Mouse (Mus musculus) megakaryocyte, embryonic 14.5 days (primary cell): ENCODE results near the gene Kifc3. TPM values are rescaled to one million over a fixed set of nuclear protein-coding genes. Genes with fewer than 3 reads are reported as not detected.

Experiments used
- H3K27me3 ChIP-seq: replicated peaks from 2 replicates; pipeline ENCODE3; 2012; ENCODE audit warnings: inconsistent platforms
- H3K36me3 ChIP-seq: replicated peaks from 2 replicates; pipeline ENCODE3; 2012; ENCODE audit warnings: low read length, inconsistent platforms, mixed read lengths
- H3K4me1 ChIP-seq: 2 replicates; pipeline ENCODE4 v1.6.1; 2012; ENCODE audit warnings: inconsistent platforms
- H3K4me3 ChIP-seq: replicated peaks from 2 replicates; pipeline ENCODE3; 2012; ENCODE audit warnings: moderate library complexity, mild to moderate bottlenecking, inconsistent platforms
- H3K9me3 ChIP-seq: 2 replicates; pipeline ENCODE4 v1.6.1; 2012; ENCODE audit warnings: inconsistent platforms
- FLI1 ChIP-seq: IDR thresholded peaks from 2 replicates; pipeline ENCODE4 v1.6.1; 2012; ENCODE audit warnings: low read length, inconsistent platforms, mixed read lengths
- GATA1 ChIP-seq: IDR thresholded peaks from 3 replicates; pipeline ENCODE4 v1.6.1; 2012; ENCODE audit warnings: mixed read lengths, low read length, inconsistent platforms, borderline replicate concordance
- polyA plus RNA-seq: library from polyadenylated mRNA; stranded (reverse); fragments of >175 nt; gene quantifications from 2 replicates; pipeline ENCODE4 v1.2.3, GENCODE M21; 2012; ENCODE audit warnings: low replicate concordance; ENCODE audit not compliant: insufficient read depth

The Kifc3 gene
- polyA plus RNA-seq, 1 experiment = 53.9 TPM

DNA sequence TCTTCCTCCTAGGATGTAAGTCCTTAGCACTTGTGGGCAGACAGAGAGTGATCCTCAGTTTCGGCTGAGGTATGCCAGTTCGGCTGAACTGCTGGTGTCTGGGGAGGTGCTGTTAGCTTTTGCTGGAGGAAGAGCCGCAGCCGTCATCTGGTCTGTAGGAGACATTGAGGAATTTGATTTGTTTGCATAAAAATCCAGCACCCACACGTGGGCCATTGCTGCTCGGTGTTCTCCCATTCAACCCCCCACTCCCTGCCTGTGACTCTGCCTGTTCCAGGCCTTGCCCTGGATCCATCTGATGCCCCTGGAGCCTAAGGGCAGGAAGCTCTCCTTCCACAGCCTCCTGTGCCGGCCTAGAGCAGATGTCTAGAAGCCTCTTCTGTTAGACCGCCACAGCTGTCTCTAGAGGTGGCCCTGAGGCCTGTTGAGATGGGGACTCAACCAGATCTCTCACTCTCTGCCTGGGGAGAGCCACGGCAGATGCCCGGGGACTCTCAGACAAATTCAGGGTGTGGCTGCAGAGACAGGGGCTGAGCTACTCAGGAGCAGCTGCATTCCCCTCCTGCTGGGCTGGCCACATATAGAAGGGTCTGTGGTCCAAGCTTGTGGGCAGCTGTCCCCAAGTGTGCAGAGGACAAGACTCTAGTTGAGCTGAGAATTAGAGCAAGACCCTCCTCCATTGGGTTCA, 117.7 kb downstream of the Kifc3 start:
- Histone ChIP-seq H3K4me1 (peaks cover 63% of the 10 kb centered on the region), H3K27me3 (no peaks in the 10 kb centered on the region), H3K9me3 (no peaks in the 10 kb centered on the region), H3K36me3 (peaks cover 72% of the 10 kb centered on the region), H3K4me3 (no peak overlapping the region)
- no peak for TF ChIP-seq FLI1
- no peak for TF ChIP-seq GATA1

DNA sequence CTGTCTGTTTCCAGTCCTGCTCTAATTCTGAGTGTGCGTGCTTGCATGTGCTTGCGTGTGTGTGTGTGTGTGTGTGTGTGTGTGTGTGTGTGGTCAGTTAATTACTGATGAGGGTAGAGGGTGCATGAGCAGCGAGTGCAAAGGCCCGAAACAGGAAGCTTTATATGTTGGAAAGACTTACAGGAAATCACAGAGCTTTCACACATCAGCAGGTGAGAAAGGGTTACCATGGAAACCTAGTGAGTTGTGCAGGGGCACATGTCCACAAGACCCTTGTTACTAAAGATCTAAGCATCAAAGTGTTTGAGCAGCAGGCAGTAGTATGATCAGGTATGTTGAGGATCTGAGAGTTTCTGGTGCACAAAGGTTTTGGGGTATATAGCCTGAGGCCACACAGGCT, 118.4 kb downstream of the Kifc3 start:
- Histone ChIP-seq H3K27me3 (no peaks in the 10 kb centered on the region), H3K4me1 (peaks cover 67% of the 10 kb centered on the region), H3K4me3 (no peak overlapping the region), H3K36me3 (peaks cover 66% of the 10 kb centered on the region), H3K9me3 (no peaks in the 10 kb centered on the region)
- TF ChIP-seq GATA1 (no peak), FLI1 (no peak)

DNA sequence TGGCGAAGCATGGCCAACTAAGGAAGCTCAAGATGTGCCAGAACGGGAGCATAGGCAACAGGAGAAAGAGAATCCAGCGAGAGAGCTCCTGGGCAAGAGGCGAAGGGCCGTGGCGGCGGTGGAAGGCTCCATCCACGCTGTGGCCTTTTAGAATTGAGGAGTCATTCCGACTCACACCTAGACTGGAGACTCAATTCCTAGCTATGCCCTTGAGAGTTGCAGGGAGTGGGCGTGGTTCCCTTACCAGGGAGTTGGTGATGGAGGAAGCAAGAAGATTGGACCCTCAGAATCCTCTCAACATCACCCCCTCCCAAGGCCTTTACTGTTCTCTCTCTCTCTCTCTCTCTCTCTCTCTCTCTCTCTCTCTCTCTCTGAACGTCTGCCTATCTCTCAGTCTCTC, 121.0 kb downstream of the Kifc3 start:
- H3K4me3 ChIP-seq = peak overlapping the region; percentile 98
- TF ChIP-seq GATA1 (no peak), FLI1 (no peak)
- peaks cover 40% of the 10 kb centered on the region for H3K36me3 ChIP-seq
- H3K9me3 ChIP-seq = no peaks in the 10 kb centered on the region
- H3K27me3 ChIP-seq = no peaks in the 10 kb centered on the region
- H3K4me1 ChIP-seq = peaks cover 69% of the 10 kb centered on the region

DNA sequence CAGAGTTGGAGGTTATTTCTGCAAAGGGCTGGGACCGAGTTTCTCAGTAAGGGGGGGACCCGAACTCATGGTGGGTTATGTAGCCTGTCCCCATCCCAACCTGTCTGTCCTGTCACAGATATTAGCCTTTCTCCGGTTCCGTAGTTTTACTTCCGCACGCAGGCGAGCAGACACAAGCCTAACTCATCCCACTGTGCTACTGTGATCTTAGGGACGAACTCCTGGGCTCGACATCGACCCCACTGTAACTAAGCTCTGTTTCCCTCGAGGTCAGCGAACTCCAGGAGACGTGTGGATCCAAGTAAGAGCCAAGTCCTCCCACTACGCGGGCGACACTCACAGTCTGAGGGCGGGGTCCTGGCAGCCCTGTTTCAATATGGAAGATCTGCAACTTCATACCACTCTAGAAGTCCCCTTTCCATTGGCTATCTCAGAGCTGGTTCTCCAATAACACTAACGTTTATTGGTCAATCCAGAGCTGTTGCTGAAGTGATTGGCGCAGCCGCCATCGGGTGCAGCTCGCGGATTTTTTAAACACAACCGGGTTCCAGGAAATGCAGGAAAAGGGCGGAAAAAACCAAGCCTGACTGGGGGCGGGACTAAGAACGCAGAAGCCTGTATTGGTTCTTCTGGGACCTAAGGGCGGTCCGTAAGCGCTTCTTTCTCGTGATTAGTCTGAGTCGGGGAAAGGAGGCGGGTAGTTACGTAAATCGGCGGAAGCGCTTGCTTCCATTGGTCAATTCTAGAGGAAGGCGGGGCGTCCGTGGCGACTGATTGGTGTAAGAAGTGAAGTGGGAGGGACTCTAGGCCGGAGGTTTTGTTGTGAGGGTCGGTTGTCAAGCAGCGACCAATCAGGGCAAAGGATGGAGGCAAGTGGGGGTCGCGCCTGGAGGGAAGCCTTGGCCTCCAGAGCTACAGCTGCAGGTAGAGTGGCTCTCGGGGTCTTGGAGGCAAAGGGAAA, 122.0 kb downstream of the Kifc3 start, which contains the start of gene Katnb1:
TSS of gene Katnb1 (plus strand) at position 806 of the 961 bp plus-strand sequence.
- TF ChIP-seq GATA1 (no peak), FLI1 (no peak)
- peaks cover 33% of the 10 kb centered on the region for H3K36me3 ChIP-seq
- peaks cover 2% of the 10 kb centered on the region for H3K27me3 ChIP-seq
- peak within 1 kb of the TSS; percentile 98 for H3K4me3 ChIP-seq
- no peaks in the 10 kb centered on the region for H3K9me3 ChIP-seq
- peaks cover 62% of the 10 kb centered on the region for H3K4me1 ChIP-seq

DNA sequence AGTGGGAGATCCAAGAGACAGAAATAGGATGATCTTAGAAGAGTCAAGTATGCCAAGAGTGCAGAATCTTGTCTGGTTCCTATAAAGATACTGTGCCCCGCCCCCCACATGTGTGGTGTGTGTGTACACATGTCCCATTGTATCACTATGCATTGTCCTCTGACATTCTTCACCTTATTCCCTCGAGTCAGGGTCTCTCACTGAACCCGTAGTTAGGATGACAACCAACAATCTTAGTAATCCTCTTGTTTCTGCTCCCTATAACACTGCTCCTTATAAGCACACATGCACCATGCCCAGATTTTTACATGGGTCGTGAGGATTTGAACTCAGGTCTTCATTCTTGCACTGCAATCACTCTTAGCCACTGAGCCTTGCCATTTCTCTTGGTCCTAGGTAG, 123.3 kb downstream of the Kifc3 start:
- Histone ChIP-seq H3K36me3 (peaks cover 19% of the 10 kb centered on the region), H3K4me1 (peaks cover 48% of the 10 kb centered on the region), H3K27me3 (peaks cover 2% of the 10 kb centered on the region), H3K9me3 (no peaks in the 10 kb centered on the region), H3K4me3 (no peak overlapping the region)
- TF ChIP-seq GATA1 (no peak), FLI1 (no peak)

DNA sequence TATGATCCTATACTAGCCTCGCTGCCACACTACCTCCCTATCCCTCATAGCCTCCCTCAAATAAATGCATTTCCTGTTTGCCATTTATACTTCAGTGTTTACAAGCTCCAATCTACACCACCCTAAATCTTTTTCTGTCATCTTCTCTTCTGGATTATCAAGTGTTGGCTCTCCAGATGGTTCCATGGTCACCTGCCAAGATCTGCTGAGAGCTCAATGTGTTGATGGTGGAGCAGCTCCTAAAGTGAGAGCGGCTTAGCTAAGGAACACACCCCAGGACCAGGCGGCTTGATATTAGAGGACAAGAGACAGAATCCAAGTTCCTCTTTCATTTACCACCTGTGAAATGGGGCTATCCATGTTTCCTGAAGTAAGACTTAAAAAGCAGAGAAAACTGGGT, 124.6 kb downstream of the Kifc3 start:
- H3K9me3 ChIP-seq = no peaks in the 10 kb centered on the region
- peaks cover 2% of the 10 kb centered on the region for H3K27me3 ChIP-seq
- H3K4me1 ChIP-seq = peaks cover 53% of the 10 kb centered on the region
- no peak for TF ChIP-seq GATA1
- no peak for TF ChIP-seq FLI1
- H3K4me3 ChIP-seq = no peak overlapping the region
- peaks cover 8% of the 10 kb centered on the region for H3K36me3 ChIP-seq

DNA sequence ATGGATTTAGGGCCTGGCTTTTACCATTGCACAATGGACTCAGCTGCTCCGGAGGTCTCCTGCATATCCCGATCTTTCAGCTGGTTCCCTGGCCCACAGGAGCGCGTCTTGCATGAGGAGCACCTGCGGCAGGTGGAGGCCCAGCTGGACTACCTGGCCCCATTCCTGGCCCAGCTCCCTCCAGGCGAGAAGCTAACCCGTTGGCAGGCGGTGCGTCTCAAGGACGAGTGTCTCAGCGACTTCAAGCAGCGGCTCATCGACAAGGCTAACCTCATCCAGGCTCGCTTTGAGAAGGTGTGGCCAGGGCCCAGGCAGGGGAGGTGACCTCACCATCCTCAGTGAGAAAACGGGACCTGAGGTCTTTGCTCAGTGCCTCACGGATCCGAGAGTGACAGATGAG, 126.5 kb downstream of the Kifc3 start:
- no peak for TF ChIP-seq GATA1
- Histone ChIP-seq H3K36me3 (no peaks in the 10 kb centered on the region), H3K27me3 (peaks cover 2% of the 10 kb centered on the region), H3K4me3 (no peak overlapping the region), H3K4me1 (peaks cover 54% of the 10 kb centered on the region), H3K9me3 (no peaks in the 10 kb centered on the region)

DNA sequence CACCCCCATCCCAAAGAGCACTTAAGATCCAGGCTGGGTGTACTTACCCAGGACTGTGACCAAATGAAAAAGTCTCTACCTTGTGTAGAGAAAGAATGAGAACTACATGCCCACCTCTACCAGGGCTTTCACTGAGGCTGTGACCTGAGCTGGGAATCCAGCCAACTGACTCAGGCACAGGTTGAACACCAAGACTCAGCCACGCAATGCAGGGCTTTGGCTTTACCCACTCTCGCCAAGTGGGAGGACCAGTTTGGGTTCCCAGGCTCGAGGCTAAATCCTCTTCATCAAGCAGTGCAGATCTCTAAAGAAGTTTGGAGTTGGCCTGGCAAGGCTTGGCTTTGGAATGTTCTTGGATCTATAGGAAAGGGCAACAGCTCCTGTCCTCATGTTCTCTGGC, 127.1 kb downstream of the Kifc3 start:
- H3K4me1 ChIP-seq = peaks cover 60% of the 10 kb centered on the region

DNA sequence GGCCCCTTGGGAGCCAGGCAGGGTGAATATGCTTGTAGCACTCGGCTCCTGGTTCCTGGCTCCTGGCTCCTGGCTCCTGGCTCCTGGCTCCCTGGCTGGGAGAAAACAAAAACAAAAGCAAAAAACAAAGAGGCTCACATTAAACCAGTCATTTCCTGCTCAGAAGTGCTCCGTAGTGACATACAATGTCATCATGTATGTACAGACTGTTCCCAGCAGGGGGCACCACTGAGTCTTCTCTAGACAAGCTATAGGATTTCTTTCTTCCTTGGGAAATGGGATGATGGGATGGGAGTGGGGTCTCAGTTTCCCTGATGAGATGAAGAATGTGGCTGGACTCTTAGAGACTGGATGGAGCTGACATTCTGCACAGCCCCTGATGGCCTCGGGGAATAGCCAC, 135.0 kb downstream of the Kifc3 start:
- H3K27me3 ChIP-seq = no peaks in the 10 kb centered on the region
- no peaks in the 10 kb centered on the region for H3K9me3 ChIP-seq
- peak overlapping the region; percentile 38 for H3K4me3 ChIP-seq
- H3K36me3 ChIP-seq = no peaks in the 10 kb centered on the region
- H3K4me1 ChIP-seq = peaks cover 68% of the 10 kb centered on the region
- no peak for TF ChIP-seq FLI1

More for the DNA sequence above, 127.1 kb downstream of the Kifc3 start:
- Histone ChIP-seq H3K36me3 (no peaks in the 10 kb centered on the region), H3K27me3 (peaks cover 2% of the 10 kb centered on the region), H3K4me3 (no peak overlapping the region), H3K9me3 (no peaks in the 10 kb centered on the region)
- no peak for TF ChIP-seq FLI1
- no peak for TF ChIP-seq GATA1

DNA sequence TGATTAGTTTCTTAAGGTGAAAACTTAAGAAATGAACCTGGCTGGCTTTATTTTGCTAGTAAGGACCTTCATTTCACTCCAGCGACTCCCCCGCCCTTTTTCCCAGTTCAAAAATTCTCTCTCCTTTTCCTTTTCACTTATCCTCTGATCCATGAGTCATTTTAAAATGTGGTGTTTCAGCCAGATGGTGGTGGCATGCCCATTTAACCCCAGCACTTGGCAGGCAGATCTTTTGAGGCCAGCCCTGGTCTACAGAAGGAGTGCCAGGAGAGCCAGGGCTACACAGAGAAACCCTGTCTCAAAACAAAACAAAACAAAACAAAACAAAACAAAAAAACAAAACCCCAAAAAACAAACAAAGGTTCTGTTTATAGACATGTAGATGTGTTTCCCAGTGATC, 138.1 kb downstream of the Kifc3 start:
- H3K4me3 ChIP-seq = no peak overlapping the region
- peaks cover 71% of the 10 kb centered on the region for H3K4me1 ChIP-seq
- TF ChIP-seq GATA1 = no peak
- H3K27me3 ChIP-seq = no peaks in the 10 kb centered on the region
- H3K9me3 ChIP-seq = no peaks in the 10 kb centered on the region
- peaks cover 6% of the 10 kb centered on the region for H3K36me3 ChIP-seq
